Mouse (Mus musculus): Measurements from ENCODE around the gene Gm20388. TPM values are rescaled to one million over a fixed set of nuclear protein-coding genes. Genes with fewer than 3 reads are reported as not detected.
"Not testable (repeated sequence)": the region's sequence is repeated elsewhere in the genome, so short reads cannot be mapped to it uniquely, and the experiment has no call there.

Gene Gm20388
- total and polyA plus RNA-seq, 2 experiments from 2014 or later: 51.3 TPM; not detected in 1

DNA sequence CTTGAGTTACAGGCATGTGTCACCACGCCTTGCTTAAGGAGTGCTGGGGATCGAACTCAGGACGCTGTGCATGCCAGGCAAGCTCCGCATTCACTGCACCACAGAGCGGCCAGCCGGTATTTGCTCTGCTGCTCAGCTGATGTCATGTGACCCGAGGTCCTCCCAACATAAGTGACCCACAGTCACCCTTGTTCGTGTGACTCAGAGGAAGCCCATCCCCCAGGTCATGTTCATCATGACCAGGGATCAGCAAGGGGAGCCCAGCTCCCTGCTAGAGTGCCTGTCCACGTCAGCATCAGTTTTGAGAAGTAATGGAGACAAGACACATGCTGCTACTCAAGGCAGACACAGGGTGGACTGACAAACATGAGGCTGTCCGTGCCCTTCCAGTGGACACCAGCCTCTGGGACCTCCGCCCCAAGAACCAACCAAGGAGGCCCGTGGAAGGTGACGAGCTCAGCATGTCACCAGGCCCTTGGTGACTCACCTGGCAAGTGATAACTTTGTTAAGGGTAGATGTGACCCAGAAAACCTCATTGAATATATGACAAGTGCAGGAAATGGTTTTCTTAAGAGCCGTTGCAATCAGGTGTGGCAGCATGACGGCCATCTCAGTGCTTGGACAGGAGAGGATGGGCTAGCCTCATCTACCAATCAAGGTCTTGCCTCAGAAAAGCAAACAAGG lies 805.5 kb downstream of the Gm20388 start:
- no peak for TF ChIP-seq CTCF (IDR thresholded peaks at IDR 0.05; ENCODE audit: low read depth)
- H3K4me1 ChIP-seq (ENCODE audit: insufficient read depth): no peaks in the 10 kb centered on the region
- no peak overlapping the region for H3K4me2 ChIP-seq (ENCODE audit: low read depth)
- no peaks in the 10 kb centered on the region for H3K36me3 ChIP-seq (ENCODE audit: insufficient read depth)
- H3K9ac ChIP-seq: no peak overlapping the region
- H3K27ac ChIP-seq (ENCODE audit: low read depth, low read length): no peak overlapping the region
- DNase-seq (no peak), ATAC-seq (no peak)
- H3K4me3 ChIP-seq (ENCODE audit: low read depth, low read length): no peak overlapping the region
- H3K9me3 ChIP-seq (ENCODE audit: low read length): no peaks in the 10 kb centered on the region
- no peaks in the 10 kb centered on the region for H3K27me3 ChIP-seq (ENCODE audit: insufficient read depth, low read length)
- WGBS: 84% methylated on average over 15 of the region's 15 CpGs

DNA sequence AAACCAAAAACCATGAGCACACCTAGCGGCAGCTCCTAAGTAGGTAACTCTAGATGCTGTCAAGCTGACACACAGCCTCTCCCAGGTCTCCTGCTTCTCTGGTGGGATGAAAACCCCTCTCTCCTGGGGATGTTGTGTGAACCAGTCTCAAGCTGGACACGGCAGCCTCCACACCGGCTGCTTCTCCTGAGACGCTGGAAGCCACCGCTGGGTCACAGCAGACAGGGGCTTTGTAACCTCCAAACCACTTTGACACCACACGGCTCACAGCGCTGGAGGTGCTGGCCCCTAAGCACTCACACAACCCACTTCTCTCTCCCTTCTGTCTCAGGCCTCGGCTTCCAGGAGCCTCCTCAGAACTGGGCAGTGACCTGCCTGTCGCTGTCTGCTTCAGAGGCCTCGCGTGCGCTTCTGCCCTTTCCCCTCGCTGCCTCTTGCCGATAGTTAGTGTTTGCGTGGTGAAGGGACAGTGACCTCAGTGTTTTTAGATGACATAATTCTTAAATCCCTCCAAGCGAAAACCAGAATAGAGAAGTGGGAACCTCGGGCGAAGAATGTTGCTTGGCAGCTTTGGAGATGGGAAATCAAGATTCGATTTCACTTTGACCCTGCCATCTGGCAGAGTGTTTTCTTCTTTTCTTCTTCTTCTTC lies 809.1 kb downstream of the Gm20388 start:
- H3K36me3 ChIP-seq (ENCODE audit: insufficient read depth): no peaks in the 10 kb centered on the region
- no peak for TF ChIP-seq CTCF (IDR thresholded peaks at IDR 0.05; ENCODE audit: low read depth)
- DNase-seq (no peak), ATAC-seq (no peak)
- no peak overlapping the region for H3K27ac ChIP-seq (ENCODE audit: low read depth, low read length)
- no peak overlapping the region for H3K9ac ChIP-seq
- H3K4me1 ChIP-seq (ENCODE audit: insufficient read depth): no peaks in the 10 kb centered on the region
- no peaks in the 10 kb centered on the region for H3K9me3 ChIP-seq (ENCODE audit: low read length)
- H3K4me3 ChIP-seq (ENCODE audit: low read depth, low read length): no peak overlapping the region
- H3K27me3 ChIP-seq (ENCODE audit: insufficient read depth, low read length): no peaks in the 10 kb centered on the region
- no peak overlapping the region for H3K4me2 ChIP-seq (ENCODE audit: low read depth)
- 73% methylated on average over 19 of the region's 19 CpGs for WGBS

DNA sequence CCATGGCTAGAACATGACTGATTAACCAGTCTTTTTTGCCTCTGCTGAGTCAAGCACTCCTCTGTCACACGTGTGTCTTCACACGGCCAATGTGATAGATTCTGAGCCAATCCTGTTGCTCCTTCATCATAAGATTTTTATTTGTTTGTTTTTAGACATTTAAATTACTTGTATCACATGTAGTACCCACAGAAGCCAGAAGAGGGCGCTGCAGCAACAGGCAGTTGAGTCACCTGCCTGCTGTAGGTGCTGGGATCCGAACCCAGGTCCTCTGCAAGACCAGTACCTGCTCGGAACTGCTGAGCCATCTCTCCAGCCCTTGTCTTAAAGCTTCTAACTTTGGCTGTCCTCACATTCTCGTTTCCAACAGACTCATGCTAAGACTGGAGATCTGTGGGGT lies 812.4 kb downstream of the Gm20388 start:
- no peak for DNase-seq
- no peaks in the 10 kb centered on the region for H3K27me3 ChIP-seq (ENCODE audit: insufficient read depth, low read length)
- TF ChIP-seq CTCF (IDR thresholded peaks at IDR 0.05; ENCODE audit: low read depth): peak; percentile 29
- no peaks in the 10 kb centered on the region for H3K4me1 ChIP-seq (ENCODE audit: insufficient read depth)
- no peaks in the 10 kb centered on the region for H3K36me3 ChIP-seq (ENCODE audit: insufficient read depth)
- H3K4me2 ChIP-seq (ENCODE audit: low read depth): no peak overlapping the region
- 72% methylated on average over 6 of the region's 6 CpGs for WGBS
- no peak for ATAC-seq
- no peak overlapping the region for H3K27ac ChIP-seq (ENCODE audit: low read depth, low read length)
- H3K9ac ChIP-seq: no peak overlapping the region
- H3K9me3 ChIP-seq (ENCODE audit: low read length): no peaks in the 10 kb centered on the region
- H3K4me3 ChIP-seq (ENCODE audit: low read depth, low read length): no peak overlapping the region

DNA sequence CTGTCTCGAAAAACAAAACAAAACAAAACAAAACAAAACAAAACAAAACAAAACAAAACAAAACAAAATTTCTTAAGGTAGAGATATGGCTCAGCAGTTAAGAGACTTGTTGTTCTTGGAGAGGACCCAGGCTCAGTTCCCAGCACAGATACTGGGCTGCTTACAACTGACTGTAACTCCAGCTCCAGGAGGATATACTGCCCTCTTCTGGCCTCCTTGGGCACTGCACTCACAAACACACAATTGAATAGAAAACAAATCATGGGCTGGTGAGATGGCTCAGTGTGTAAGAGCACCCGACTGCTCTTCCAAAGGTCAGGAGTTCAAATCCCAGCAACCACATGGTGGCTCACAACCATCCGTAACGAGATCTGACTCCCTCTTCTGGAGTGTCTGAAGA lies 813.5 kb downstream of the Gm20388 start:
- H3K9me3 ChIP-seq (ENCODE audit: low read length); H3K4me1 ChIP-seq (ENCODE audit: insufficient read depth); H3K4me3 ChIP-seq (ENCODE audit: low read depth, low read length); H3K36me3 ChIP-seq (ENCODE audit: insufficient read depth); H3K9ac ChIP-seq; H3K27me3 ChIP-seq (ENCODE audit: insufficient read depth, low read length); H3K4me2 ChIP-seq (ENCODE audit: low read depth); ATAC-seq; DNase-seq; H3K27ac ChIP-seq (ENCODE audit: low read depth, low read length): not testable (repeated sequence)
- WGBS: 90% methylated on average over 2 of the region's 4 CpGs
- 0 out of 2 replicates have a peak, but pooled peaks have one; percentile 4 for TF ChIP-seq CTCF (IDR thresholded peaks at IDR 0.05; ENCODE audit: low read depth)

DNA sequence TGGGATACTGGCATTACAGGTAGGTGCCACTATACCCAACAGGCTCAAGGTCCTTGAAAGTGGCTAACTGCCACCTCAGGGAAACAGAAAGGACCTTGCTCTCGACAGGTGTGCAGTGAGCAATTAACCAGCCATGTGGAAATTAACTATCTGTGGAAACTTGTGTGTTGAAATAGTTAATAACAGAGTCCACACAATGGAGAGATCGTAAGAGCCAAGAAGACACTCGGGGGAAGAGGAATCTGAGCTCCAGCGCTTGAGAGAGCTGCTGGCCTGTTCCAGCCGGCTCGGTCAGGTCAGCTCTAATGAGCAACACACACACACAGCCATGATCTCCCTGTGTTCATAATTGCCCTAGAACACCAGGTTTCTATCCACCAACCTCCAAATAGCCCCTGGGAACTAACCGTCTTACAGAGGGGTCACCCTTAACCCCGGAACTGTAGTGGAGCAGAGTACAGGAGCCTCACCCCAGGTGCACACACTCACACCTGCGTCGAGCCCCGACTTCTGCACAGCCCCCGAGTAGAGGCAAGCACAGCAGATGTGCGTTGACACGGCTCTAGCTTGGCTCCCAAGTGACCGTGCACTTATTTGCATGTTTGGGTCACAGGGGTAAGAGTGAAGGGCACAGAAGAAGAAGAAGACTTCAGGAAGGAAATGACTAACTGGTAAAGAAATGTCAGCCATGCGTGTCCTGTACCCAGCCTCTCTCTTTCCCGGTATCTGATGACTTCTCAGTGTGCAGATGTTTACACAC lies 814.4 kb downstream of the Gm20388 start:
- H3K9me3 ChIP-seq (ENCODE audit: low read length): no peaks in the 10 kb centered on the region
- no peak for TF ChIP-seq CTCF (IDR thresholded peaks at IDR 0.05; ENCODE audit: low read depth)
- H3K27ac ChIP-seq (ENCODE audit: low read depth, low read length): no peak overlapping the region
- DNase-seq (no peak), ATAC-seq (no peak)
- no peak overlapping the region for H3K4me2 ChIP-seq (ENCODE audit: low read depth)
- 84% methylated on average over 17 of the region's 17 CpGs for WGBS
- no peak overlapping the region for H3K4me3 ChIP-seq (ENCODE audit: low read depth, low read length)
- no peaks in the 10 kb centered on the region for H3K36me3 ChIP-seq (ENCODE audit: insufficient read depth)
- no peaks in the 10 kb centered on the region for H3K27me3 ChIP-seq (ENCODE audit: insufficient read depth, low read length)
- H3K9ac ChIP-seq: no peak overlapping the region
- H3K4me1 ChIP-seq (ENCODE audit: insufficient read depth): no peaks in the 10 kb centered on the region

DNA sequence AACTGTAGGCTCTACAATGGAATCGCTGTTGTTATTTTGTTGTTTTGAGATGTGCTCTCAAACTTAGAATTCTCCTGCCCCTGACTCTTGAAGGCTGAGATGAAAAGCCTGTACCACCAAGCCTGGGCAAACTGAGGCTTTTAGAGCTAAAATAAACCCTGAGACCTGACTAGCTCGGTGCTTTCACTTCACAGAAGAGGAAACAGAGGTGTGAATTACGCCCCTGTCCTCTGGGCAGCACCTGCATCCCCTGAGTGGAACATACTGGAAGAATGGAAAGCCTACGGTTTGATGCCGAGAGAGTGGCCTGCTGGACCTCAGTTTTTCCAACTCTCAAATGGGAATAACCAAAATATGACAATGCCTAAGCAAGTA lies 814.9 kb downstream of the Gm20388 start:
- H3K9ac ChIP-seq: no peak overlapping the region
- no peak overlapping the region for H3K4me2 ChIP-seq (ENCODE audit: low read depth)

DNA sequence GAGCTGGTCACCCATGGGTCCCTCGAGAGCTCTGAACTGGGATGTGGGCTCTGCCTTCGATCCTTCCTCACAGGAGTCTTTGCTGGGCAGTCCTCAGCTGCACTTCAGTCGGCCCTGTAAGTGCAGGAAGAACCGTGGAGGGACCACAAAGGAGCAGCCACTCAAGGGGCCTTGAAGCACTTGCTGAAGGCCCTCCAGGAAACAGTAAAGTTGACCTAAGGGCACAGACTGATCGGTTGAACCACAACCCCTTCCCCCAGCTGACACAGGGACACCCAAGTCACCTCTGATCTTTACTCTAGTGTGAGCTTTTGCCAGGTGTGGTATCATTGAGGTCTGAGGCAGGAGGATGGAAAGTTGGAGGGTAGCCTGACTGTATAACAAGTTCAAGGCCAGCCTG lies 815.4 kb downstream of the Gm20388 start:
- ATAC-seq: no peak
- Histone ChIP-seq H3K9me3 (ENCODE audit: low read length) (no peaks in the 10 kb centered on the region), H3K9ac (no peak overlapping the region), H3K27ac (ENCODE audit: low read depth, low read length) (no peak overlapping the region), H3K4me3 (ENCODE audit: low read depth, low read length) (no peak overlapping the region), H3K4me2 (ENCODE audit: low read depth) (no peak overlapping the region), H3K36me3 (ENCODE audit: insufficient read depth) (no peaks in the 10 kb centered on the region), H3K4me1 (ENCODE audit: insufficient read depth) (no peaks in the 10 kb centered on the region), H3K27me3 (ENCODE audit: insufficient read depth, low read length) (no peaks in the 10 kb centered on the region)
- no peak for TF ChIP-seq CTCF (IDR thresholded peaks at IDR 0.05; ENCODE audit: low read depth)
- DNase-seq: no peak
- 81% methylated on average over 5 of the region's 5 CpGs for WGBS

More for the DNA sequence above, 814.9 kb downstream of the Gm20388 start:
- H3K27me3 ChIP-seq (ENCODE audit: insufficient read depth, low read length): no peaks in the 10 kb centered on the region
- no peak for TF ChIP-seq CTCF (IDR thresholded peaks at IDR 0.05; ENCODE audit: low read depth)
- H3K9me3 ChIP-seq (ENCODE audit: low read length): no peaks in the 10 kb centered on the region
- 90% methylated on average over 5 of the region's 5 CpGs for WGBS
- no peaks in the 10 kb centered on the region for H3K36me3 ChIP-seq (ENCODE audit: insufficient read depth)
- H3K4me3 ChIP-seq (ENCODE audit: low read depth, low read length): no peak overlapping the region
- DNase-seq: no peak
- H3K27ac ChIP-seq (ENCODE audit: low read depth, low read length): no peak overlapping the region
- ATAC-seq: no peak
- no peaks in the 10 kb centered on the region for H3K4me1 ChIP-seq (ENCODE audit: insufficient read depth)

Measured in forebrain, postnatal 0 days (tissue).